Comparison of ENCODE assay signal across 8 mouse cellular contexts in the genomic region with DNA sequence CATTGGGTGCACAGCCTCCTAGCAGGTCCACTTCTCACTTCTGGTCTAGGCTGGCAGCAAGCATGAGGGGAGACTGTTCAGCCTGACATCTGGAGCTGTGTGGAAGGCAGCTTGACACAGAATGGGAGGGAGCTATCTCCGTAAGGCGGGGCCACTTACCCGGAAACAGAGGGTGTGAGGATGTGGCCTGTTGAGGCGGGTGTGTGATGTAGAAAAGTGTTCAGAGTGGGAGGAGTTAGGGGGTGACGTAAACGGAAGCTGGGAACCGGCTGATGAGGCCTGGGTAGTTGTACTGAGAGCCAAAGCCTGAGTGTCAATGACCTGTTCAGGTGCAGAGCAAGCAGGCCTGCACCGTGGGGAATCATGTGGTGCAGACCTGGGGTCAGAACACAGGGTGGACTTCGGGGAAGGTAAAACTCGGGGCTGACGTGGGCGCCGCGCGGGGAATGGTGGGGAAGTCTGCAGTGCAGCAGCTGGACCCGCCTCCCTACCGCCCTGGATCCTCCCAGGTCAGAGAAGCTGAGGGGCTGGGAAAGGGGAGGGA. TPM values are rescaled to one million over a fixed set of nuclear protein-coding genes. Genes with fewer than 3 reads are reported as not detected.
DNase-seq lines count a peak whose midpoint lies in the region; ATAC-seq lines count a peak whose summit lies in the region.
"Not testable (repeated sequence)": the region's sequence is repeated elsewhere in the genome, so short reads cannot be mapped to it uniquely, and the experiment has no call there.

Gene Zfp983, plus strand, starts transcription at position 261 of the 544 bp plus-strand sequence.

- not testable (repeated sequence) for H3K36me3 ChIP-seq in hindbrain, embryonic 16.5 days (ENCODE audit: control insufficient read depth, insufficient read depth, low read length); macrophage (ENCODE audit: inconsistent target)

- peak; percentile 53 for DNase-seq in WW6 (ENCODE audit: low read depth, low spot score)
- DNase-seq in cerebellum, postnatal 4 days (ENCODE audit: low spot score in 2 of 2): peak; percentile 28 to 47
- peak; percentile 77 for DNase-seq in gastrocnemius, adult 18-20 months (ENCODE audit: low spot score)
- DNase-seq in left cerebral cortex, adult 18-20 months (ENCODE audit: low spot score in 2 of 2): peak; percentile 64 to 67
- DNase-seq in right cerebral cortex, adult 18-20 months: peak; percentile 82
- DNase-seq in urinary bladder, postnatal 14 days (ENCODE audit: low spot score): peak; percentile 77

- WGBS in hindbrain, embryonic 16.5 days: under 1% methylated on average over 17 of the region's 17 CpGs
- 0% methylated on average over 13 of the region's 17 CpGs for WGBS in macrophage (ENCODE audit: missing documents)

- peak within 1 kb of the TSS; percentile 71 for H3K27ac ChIP-seq in hindbrain, embryonic 16.5 days (ENCODE audit: low read depth, low read length)
- H3K27ac ChIP-seq in macrophage: peak within 1 kb of the TSS; percentile 55

- H3K9me3 ChIP-seq in hindbrain, embryonic 16.5 days (ENCODE audit: control insufficient read depth, low read length): not testable (repeated sequence)

- H3K79me2 ChIP-seq in macrophage (ENCODE audit: inconsistent target): not testable (repeated sequence)

- not testable (repeated sequence) for H3K4me1 ChIP-seq in hindbrain, embryonic 16.5 days (ENCODE audit: control insufficient read depth, insufficient read depth, low read depth, low read length)

- not testable (repeated sequence) for H3K27me3 ChIP-seq in hindbrain, embryonic 16.5 days (replicated peaks; ENCODE audit: control insufficient read depth, insufficient read depth, low read length)

- ATAC-seq in hindbrain, embryonic 16.5 days: peak; percentile 100

- H3K4me2 ChIP-seq in hindbrain, embryonic 16.5 days (ENCODE audit: low read length): peak within 1 kb of the TSS; percentile 54

- H3K9ac ChIP-seq in hindbrain, embryonic 16.5 days (ENCODE audit: low read depth, low read length): peak within 1 kb of the TSS; percentile 50

- H3K4me3 ChIP-seq in hindbrain, embryonic 16.5 days (ENCODE audit: low read length): peak within 1 kb of the TSS; percentile 49
- peak within 1 kb of the TSS; percentile 33 for H3K4me3 ChIP-seq in macrophage (ENCODE audit: inconsistent target)

RNA-seq across cellular contexts. Expression of gene Zfp983, which starts in this region (rescaled TPM):
- total RNA-seq in gastrocnemius, adult 18-20 months (2021): 1 to 10 TPM; 1.7 to 1.9 TPM
- polyA plus RNA-seq in hindbrain, embryonic 16.5 days (2015; fragmentation: Nextera tagmentation; extraction: Ambion mirVana): 10.7 and 12.9 TPM in 2 replicates
- 10 to 100 TPM; 13.2 TPM for total RNA-seq in left cerebral cortex, adult 18-20 months (2021)
- 10 to 100 TPM in 9 of 26 experiments, 1 to 10 TPM in 17; 1.2 to 17.5 (median 6.8) TPM for total RNA-seq in macrophage (2018; cell fraction: chromatin; rRNA removed)
- total RNA-seq in macrophage (2018; cell fraction: cytosol; rRNA removed): 1 to 10 TPM in 23 of 26 experiments, under 1 TPM in 3; 0.61 to 4.2 (median 2.7) TPM
- total RNA-seq in macrophage (2018; cell fraction: nucleus; rRNA removed): 10 to 100 TPM in 6 of 26 experiments, 1 to 10 TPM in 20; 1.2 to 28.0 (median 6.1) TPM
- 2.1 to 4.0 TPM (median 2.2 TPM) in 3 replicates for polyA plus RNA-seq in macrophage (2018)

Comparison
In these comparisons a context has a peak if more than half of its experiments do, and no peak if none do; other contexts are left out.
1. Peak in every context shown above with its lines: DNase-seq, ATAC-seq, H3K4me3 ChIP-seq and H3K27ac ChIP-seq.
2. RNA of gene Zfp983 (total RNA-seq): 13.2 TPM in left cerebral cortex, adult 18-20 months; 1.7 to 1.9 TPM in gastrocnemius, adult 18-20 months; every median in the first group is over 4 times any median in the second.